12 mouse cellular contexts compared by ENCODE assay signal in the genomic region with DNA sequence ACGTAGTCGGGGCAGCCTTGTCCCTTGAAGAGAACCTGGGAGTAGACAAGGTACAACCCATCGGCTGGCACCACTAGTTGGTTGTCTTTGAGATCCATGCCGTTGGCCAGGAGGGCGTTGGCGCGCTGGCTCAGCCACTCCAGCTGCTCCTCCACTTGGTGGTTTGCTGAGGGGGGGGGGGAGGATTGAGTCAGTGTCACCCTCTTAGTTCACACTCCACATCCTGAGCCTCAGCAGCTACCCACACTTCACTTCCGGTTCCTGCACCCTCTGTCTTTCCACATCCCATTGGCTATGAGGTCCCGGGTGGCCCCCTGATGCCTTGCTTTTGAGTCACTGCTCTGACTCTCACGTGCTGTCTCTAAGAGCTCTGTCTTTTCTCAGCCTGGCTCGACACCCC. TPM values are rescaled to one million over a fixed set of nuclear protein-coding genes. Genes with fewer than 3 reads are reported as not detected.
DNase-seq lines count a peak whose midpoint lies in the region; ATAC-seq and TF ChIP-seq lines count a peak whose summit lies in the region.
"Had no signal": no experiment of that assay in that cellular context is flagged by ENCODE, and none has a peak within 500 bp of the region (broad histone marks: within the 10 kb centered on the region; RNA-seq: fewer than 3 reads in every experiment).

No protein-coding gene starts in this region.

- no peaks in the 10 kb centered on the region for H3K36me3 ChIP-seq in heart, postnatal 0 days (replicated peaks; ENCODE audit: control insufficient read depth, insufficient read depth, low read length)
- H3K36me3 ChIP-seq in heart, embryonic 12.5 days, result no peaks in the 10 kb centered on the region
- H3K36me3 ChIP-seq: limb, embryonic 12.5 days; neural tube, embryonic 15.5 days had no signal

- H3K27me3 ChIP-seq in heart, postnatal 0 days (ENCODE audit: control insufficient read depth, insufficient read depth, low read length), result peaks cover 71% of the 10 kb centered on the region
- peaks cover 81% of the 10 kb centered on the region for H3K27me3 ChIP-seq in heart, embryonic 12.5 days (replicated peaks)

- no peak overlapping the region for H3K9ac ChIP-seq in heart, postnatal 0 days (replicated peaks; ENCODE audit: low read depth, low read length)
- no peak overlapping the region for H3K9ac ChIP-seq in heart, embryonic 12.5 days
- H3K9ac ChIP-seq: forebrain, embryonic 13.5 days; limb, embryonic 12.5 days; neural tube, embryonic 15.5 days had no signal

- ATAC-seq in heart, postnatal 0 days (ENCODE audit: insufficient read depth, low read depth), result no peak
- no peak for ATAC-seq in heart, embryonic 12.5 days (ENCODE audit: insufficient number of reproducible peaks, low FRiP score)
- no peak for ATAC-seq in erythroid progenitor cell, adult 5-6 weeks (replicated peaks; ENCODE audit: low FRiP score, poor library complexity, severe bottlenecking)
- ATAC-seq: forebrain, embryonic 13.5 days had no signal

- peak overlapping the region; percentile 23; the same call in 1 of the 2 replicates for H3K4me2 ChIP-seq in heart, postnatal 0 days (ENCODE audit: low read depth, low read length)
- no peak overlapping the region for H3K4me2 ChIP-seq in heart, embryonic 12.5 days
- H3K4me2 ChIP-seq: forebrain, embryonic 13.5 days; limb, embryonic 12.5 days; neural tube, embryonic 15.5 days had no signal

- no peak overlapping the region for H3K4me3 ChIP-seq in heart, postnatal 0 days (ENCODE audit: low read depth, low read length)
- H3K4me3 ChIP-seq in heart, embryonic 12.5 days, result no peak overlapping the region
- H3K4me3 ChIP-seq: forebrain, embryonic 13.5 days; limb, embryonic 12.5 days; neural tube, embryonic 15.5 days had no signal

- H3K9me3 ChIP-seq in heart, postnatal 0 days (replicated peaks; ENCODE audit: control insufficient read depth, low read length), result no peaks in the 10 kb centered on the region
- H3K9me3 ChIP-seq in heart, embryonic 12.5 days (replicated peaks), result no peaks in the 10 kb centered on the region
- H3K9me3 ChIP-seq: forebrain, embryonic 13.5 days; limb, embryonic 12.5 days; neural tube, embryonic 15.5 days had no signal

- TF ChIP-seq CTCF in heart, postnatal 0 days (IDR thresholded peaks at IDR 0.05; ENCODE audit: low read depth), result no peak

- H3K4me1 ChIP-seq in heart, postnatal 0 days (ENCODE audit: control insufficient read depth, insufficient read depth), result peaks cover 5% of the 10 kb centered on the region
- peaks cover 16% of the 10 kb centered on the region for H3K4me1 ChIP-seq in heart, embryonic 12.5 days (replicated peaks)

- WGBS in heart, postnatal 0 days, result 65% methylated on average over 11 of the region's 11 CpGs
- WGBS in heart, embryonic 12.5 days, result 68% methylated on average over 11 of the region's 11 CpGs

- no peak for TF ChIP-seq EP300 in heart, postnatal 0 days (IDR thresholded peaks at IDR 0.05; ENCODE audit: low read depth)

- no peak overlapping the region; the same call in 1 of the 2 replicates for H3K27ac ChIP-seq in heart, postnatal 0 days (ENCODE audit: low read depth)
- no peak overlapping the region for H3K27ac ChIP-seq in heart, embryonic 12.5 days (ENCODE audit: poor library complexity, severe bottlenecking)
- H3K27ac ChIP-seq: forebrain, embryonic 13.5 days; limb, embryonic 12.5 days; neural tube, embryonic 15.5 days had no signal

- DNase-seq in heart, postnatal 0 days (ENCODE audit: low spot score), result no peak
- peak; percentile 95 for DNase-seq in T-cell, adult 2 months (ENCODE audit: low spot score)
- DNase-seq in lung, postnatal 36 days, result peak; percentile 65
- DNase-seq in thymus, postnatal 0 days (ENCODE audit: low spot score), result peak; percentile 93
- no peak for DNase-seq in adrenal gland, adult 2 months
- DNase-seq in ovary, postnatal 36 days (ENCODE audit: low spot score), result no peak
- DNase-seq: cerebellum, adult 2 months had no signal

RNA-seq across cellular contexts. Expression of gene Tnf, which starts 1.4 kb away (rescaled TPM):
- 0.53 TPM in 1 of 2 replicates, not detected in the other for total RNA-seq in heart, postnatal 0 days (2014; rRNA removed; ENCODE audit: low replicate concordance)
- polyA plus RNA-seq in heart, postnatal 0 days (2015; fragmentation: Nextera tagmentation; extraction: Ambion mirVana), result 0.12 and 0.21 TPM in 2 replicates
- 0.12 TPM in 1 of 2 replicates, not detected in the other for polyA plus RNA-seq in heart, embryonic 12.5 days (2016; fragmentation: Nextera tagmentation; extraction: Ambion mirVana)
- polyA plus RNA-seq in thymus, postnatal 0 days (2015; fragmentation: Nextera tagmentation; extraction: Ambion mirVana), result 4.2 and 5.7 TPM in 2 replicates
- under 1 TPM; 0.35 to 0.52 TPM for total RNA-seq in adrenal gland, adult 2 months (2021)
- 0.62 and 1.0 TPM in 2 replicates for polyA plus RNA-seq in adrenal gland, adult 2 months (2012; rRNA removed)
- total RNA-seq in erythroid progenitor cell, adult 5-6 weeks (2015; ENCODE audit: low replicate concordance), result 9.6 and 12.6 TPM in 2 replicates
- 0.90 and 3.2 TPM in 2 replicates for total RNA-seq in erythroid progenitor cell, adult 5-6 weeks (2017; ENCODE audit: low replicate concordance)
- polyA plus RNA-seq: cerebellum, adult 2 months; forebrain, embryonic 13.5 days; limb, embryonic 12.5 days had no signal

RNA-seq across cellular contexts. Expression of gene Lta, which starts 4.8 kb away (rescaled TPM):
- total RNA-seq in heart, postnatal 0 days (2014; rRNA removed; ENCODE audit: low replicate concordance), result not detected in 2 replicates
- not detected in 2 replicates for polyA plus RNA-seq in heart, postnatal 0 days (2015; fragmentation: Nextera tagmentation; extraction: Ambion mirVana)
- not detected in 2 replicates for polyA plus RNA-seq in heart, embryonic 12.5 days (2016; fragmentation: Nextera tagmentation; extraction: Ambion mirVana)
- polyA plus RNA-seq in thymus, postnatal 0 days (2015; fragmentation: Nextera tagmentation; extraction: Ambion mirVana), result 4.4 and 4.7 TPM in 2 replicates
- total RNA-seq in adrenal gland, adult 2 months (2021), result under 1 TPM; 0.26 to 0.35 TPM
- 0.18 and 0.33 TPM in 2 replicates for polyA plus RNA-seq in adrenal gland, adult 2 months (2012; rRNA removed)
- not detected in 2 replicates for total RNA-seq in erythroid progenitor cell, adult 5-6 weeks (2015; ENCODE audit: low replicate concordance)
- total RNA-seq in erythroid progenitor cell, adult 5-6 weeks (2017; ENCODE audit: low replicate concordance), result 0.90 TPM in 1 of 2 replicates, not detected in the other
- polyA plus RNA-seq: forebrain, embryonic 13.5 days; limb, embryonic 12.5 days had no signal

RNA-seq across cellular contexts. Expression of gene Ltb, which starts 6.2 kb away (rescaled TPM):
- 0.27 and 1.0 TPM in 2 replicates for total RNA-seq in heart, postnatal 0 days (2014; rRNA removed; ENCODE audit: low replicate concordance)
- polyA plus RNA-seq in heart, postnatal 0 days (2015; fragmentation: Nextera tagmentation; extraction: Ambion mirVana), result 0.33 and 0.48 TPM in 2 replicates
- polyA plus RNA-seq in heart, embryonic 12.5 days (2016; fragmentation: Nextera tagmentation; extraction: Ambion mirVana), result 0.14 and 0.31 TPM in 2 replicates
- polyA plus RNA-seq in thymus, postnatal 0 days (2015; fragmentation: Nextera tagmentation; extraction: Ambion mirVana), result 144 and 167 TPM in 2 replicates
- total RNA-seq in adrenal gland, adult 2 months (2021), result 1 to 10 TPM; 1.8 to 7.7 TPM
- polyA plus RNA-seq in adrenal gland, adult 2 months (2012; rRNA removed), result 5.8 and 8.5 TPM in 2 replicates
- total RNA-seq in erythroid progenitor cell, adult 5-6 weeks (2015; ENCODE audit: low replicate concordance), result 1.8 and 8.0 TPM in 2 replicates
- 0.30 and 10.0 TPM in 2 replicates for total RNA-seq in erythroid progenitor cell, adult 5-6 weeks (2017; ENCODE audit: low replicate concordance)
- polyA plus RNA-seq: forebrain, embryonic 13.5 days had no signal

RNA-seq across cellular contexts. Expression of gene Lst1, which starts 12.2 kb away (rescaled TPM):
- 6.6 and 52.7 TPM in 2 replicates for total RNA-seq in heart, postnatal 0 days (2014; rRNA removed; ENCODE audit: low replicate concordance)
- polyA plus RNA-seq in heart, postnatal 0 days (2015; fragmentation: Nextera tagmentation; extraction: Ambion mirVana), result 7.0 and 9.7 TPM in 2 replicates
- polyA plus RNA-seq in heart, embryonic 12.5 days (2016; fragmentation: Nextera tagmentation; extraction: Ambion mirVana), result 3.3 and 5.2 TPM in 2 replicates
- polyA plus RNA-seq in thymus, postnatal 0 days (2015; fragmentation: Nextera tagmentation; extraction: Ambion mirVana), result 35.3 and 41.8 TPM in 2 replicates
- total RNA-seq in adrenal gland, adult 2 months (2021), result 1 to 10 TPM; 5.0 to 7.6 TPM
- polyA plus RNA-seq in adrenal gland, adult 2 months (2012; rRNA removed), result 3.6 and 4.6 TPM in 2 replicates
- total RNA-seq in erythroid progenitor cell, adult 5-6 weeks (2015; ENCODE audit: low replicate concordance), result 34.2 and 66.2 TPM in 2 replicates
- 48.4 and 53.5 TPM in 2 replicates for total RNA-seq in erythroid progenitor cell, adult 5-6 weeks (2017; ENCODE audit: low replicate concordance)

RNA-seq across cellular contexts. Expression of gene Gm16181, which starts 20.2 kb away (rescaled TPM):
- total RNA-seq in heart, postnatal 0 days (2014; rRNA removed; ENCODE audit: low replicate concordance), result 0.93 TPM in 1 of 2 replicates, not detected in the other
- 0.81 and 0.87 TPM in 2 replicates for polyA plus RNA-seq in heart, postnatal 0 days (2015; fragmentation: Nextera tagmentation; extraction: Ambion mirVana)
- polyA plus RNA-seq in heart, embryonic 12.5 days (2016; fragmentation: Nextera tagmentation; extraction: Ambion mirVana), result 0.55 TPM in 1 of 2 replicates, not detected in the other
- polyA plus RNA-seq in thymus, postnatal 0 days (2015; fragmentation: Nextera tagmentation; extraction: Ambion mirVana), result 0.26 and 0.69 TPM in 2 replicates
- total RNA-seq in adrenal gland, adult 2 months (2021), result not detected
- 0.31 and 1.3 TPM in 2 replicates for polyA plus RNA-seq in adrenal gland, adult 2 months (2012; rRNA removed)
- not detected in 2 replicates for total RNA-seq in erythroid progenitor cell, adult 5-6 weeks (2015; ENCODE audit: low replicate concordance)
- total RNA-seq in erythroid progenitor cell, adult 5-6 weeks (2017; ENCODE audit: low replicate concordance), result not detected in 2 replicates
- polyA plus RNA-seq: cerebellum, adult 2 months; neural tube, embryonic 15.5 days had no signal

Comparison
In these comparisons a context has a peak if more than half of its experiments do, and no peak if none do; other contexts are left out.
1. DNase-seq: peak in T-cell, adult 2 months (single experiment), lung, postnatal 36 days (single experiment) and thymus, postnatal 0 days (single experiment); none in heart, postnatal 0 days (single experiment), adrenal gland, adult 2 months (single experiment) and ovary, postnatal 36 days (single experiment).
2. RNA of gene Ltb, which starts 6.2 kb away (polyA plus RNA-seq): 144 to 167 TPM in thymus, postnatal 0 days; 5.8 to 8.5 TPM in adrenal gland, adult 2 months, 0.33 to 0.48 TPM in heart, postnatal 0 days and 0.14 to 0.31 TPM in heart, embryonic 12.5 days; every median in the first group is over 10 times any median in the second.